Mouse (Mus musculus) myocyte (in vitro differentiated cells): ENCODE results near the gene Vangl1. TPM values are rescaled to one million over a fixed set of nuclear protein-coding genes. Genes with fewer than 3 reads are reported as not detected.

Experiments used
- H3K27me3 ChIP-seq: one replicate; pipeline ENCODE4 v1.6.1; 2011; ENCODE audit not compliant: control insufficient read depth, insufficient read depth, insufficient read length
- H3K36me3 ChIP-seq: one replicate; pipeline ENCODE4 v1.6.1; 2011; ENCODE audit not compliant: control insufficient read depth, insufficient read depth
- H3K4me2 ChIP-seq: one replicate; pipeline ENCODE4 v1.6.1; 2011; ENCODE audit warnings: low read depth, control low read depth
- H3K4me3 ChIP-seq: one replicate; pipeline ENCODE4 v1.5.1; 2011; ENCODE audit warnings: mild to moderate bottlenecking, control low read depth, moderate library complexity
- H3K79me2 ChIP-seq: one replicate; pipeline ENCODE4 v1.6.1; 2011; ENCODE audit not compliant: control insufficient read depth, insufficient read depth
- H3ac ChIP-seq: one replicate; pipeline ENCODE4 v1.6.1; 2011; ENCODE audit not compliant: control insufficient read depth, insufficient read length
- CEBPB ChIP-seq: IDR thresholded peaks from 2 replicates; pipeline ENCODE4 v1.6.1; 2011; ENCODE audit warnings: mild to moderate bottlenecking, moderate library complexity; ENCODE audit not compliant: poor library complexity, insufficient read depth, severe bottlenecking
- E2F4 ChIP-seq: IDR thresholded peaks from one replicate; pipeline ENCODE4 v1.6.1; 2011; ENCODE audit warnings: mild to moderate bottlenecking, control low read depth, moderate library complexity; ENCODE audit not compliant: insufficient read depth
- MAX ChIP-seq: IDR thresholded peaks from one replicate; pipeline ENCODE4 v1.6.1; 2011; ENCODE audit warnings: low read depth, mild to moderate bottlenecking, control low read depth
- MYOD1 ChIP-seq, 3 experiments: IDR thresholded peaks; one replicate each; pipeline ENCODE4 v1.6.1; 2011; ENCODE audit warnings: control low read depth in 2 of 3, low read depth in 2 of 3, mild to moderate bottlenecking in 2 of 3, moderate library complexity in 1 of 3; ENCODE audit not compliant: insufficient read length in 2 of 3, control insufficient read depth in 1 of 3
- MYOG ChIP-seq, 3 experiments: IDR thresholded peaks; one replicate each; pipeline ENCODE4 v1.6.1; 2011; ENCODE audit warnings: control low read depth in 2 of 3, low read depth in 2 of 3, mild to moderate bottlenecking in 2 of 3; ENCODE audit not compliant: insufficient read length in 2 of 3, control insufficient read depth in 1 of 3, insufficient read depth in 1 of 3
- POLR2A ChIP-seq: IDR thresholded peaks from one replicate; pipeline ENCODE4 v1.6.1; 2011; ENCODE audit warnings: low read depth, mild to moderate bottlenecking, control low read depth, moderate library complexity; ENCODE audit not compliant: insufficient read length
- POLR2AphosphoS2 ChIP-seq: IDR thresholded peaks from one replicate; pipeline ENCODE4 v1.6.1; 2011; ENCODE audit warnings: low read depth, control low read depth; ENCODE audit not compliant: insufficient read length
- REST ChIP-seq: IDR thresholded peaks from one replicate; pipeline ENCODE4 v1.6.1; 2011; ENCODE audit warnings: mild to moderate bottlenecking, control low read depth, moderate library complexity; ENCODE audit not compliant: insufficient read depth, insufficient read length
- SRF ChIP-seq: IDR thresholded peaks from one replicate; pipeline ENCODE4 v1.6.1; 2011; ENCODE audit warnings: low read depth; ENCODE audit not compliant: control insufficient read depth, insufficient read length
- TCF12 ChIP-seq: IDR thresholded peaks from one replicate; pipeline ENCODE4 v1.6.1; 2011; ENCODE audit warnings: mild to moderate bottlenecking, control low read depth; ENCODE audit not compliant: poor library complexity, insufficient read depth, severe bottlenecking
- TCF3 ChIP-seq: IDR thresholded peaks from one replicate; pipeline ENCODE4 v1.6.1; 2011; ENCODE audit warnings: low read depth, control low read depth; ENCODE audit not compliant: insufficient read length
- USF1 ChIP-seq: IDR thresholded peaks from one replicate; pipeline ENCODE4 v1.6.1; 2011; ENCODE audit warnings: low read depth, mild to moderate bottlenecking, control low read depth, moderate library complexity
- polyA plus RNA-seq: library from polyadenylated mRNA; unstranded; fragments of >200 nt; fragmentation: generic; extraction: Trizol; gene quantifications from one replicate; pipeline ENCODE4 v1.2.1, GENCODE M21; 2012; ENCODE audit warnings: missing spikeins

The Vangl1 gene
- polyA plus RNA-seq, 1 experiment = 21.2 TPM

DNA sequence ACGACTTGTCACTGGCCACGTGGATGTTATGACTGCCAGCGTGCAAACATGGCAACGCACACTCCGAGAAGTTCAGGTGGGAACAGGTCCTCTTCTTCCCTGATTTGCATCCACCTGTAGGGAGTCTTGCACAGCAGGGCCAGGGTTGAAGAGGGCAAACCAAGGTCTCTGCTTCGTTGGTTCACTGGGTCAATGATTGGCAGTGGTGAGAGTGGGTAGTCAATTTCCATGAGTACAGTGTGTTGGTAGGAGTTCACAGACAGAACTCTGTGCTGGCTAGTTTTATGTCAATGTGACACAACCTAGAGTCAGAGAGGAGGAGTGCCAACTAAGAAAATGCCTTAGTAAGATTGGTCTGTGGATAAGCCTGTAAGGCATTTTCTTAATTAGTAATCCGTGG is 50.4 kb downstream of the Vangl1 start:
- no peaks in the 10 kb centered on the region for H3K36me3 ChIP-seq

DNA sequence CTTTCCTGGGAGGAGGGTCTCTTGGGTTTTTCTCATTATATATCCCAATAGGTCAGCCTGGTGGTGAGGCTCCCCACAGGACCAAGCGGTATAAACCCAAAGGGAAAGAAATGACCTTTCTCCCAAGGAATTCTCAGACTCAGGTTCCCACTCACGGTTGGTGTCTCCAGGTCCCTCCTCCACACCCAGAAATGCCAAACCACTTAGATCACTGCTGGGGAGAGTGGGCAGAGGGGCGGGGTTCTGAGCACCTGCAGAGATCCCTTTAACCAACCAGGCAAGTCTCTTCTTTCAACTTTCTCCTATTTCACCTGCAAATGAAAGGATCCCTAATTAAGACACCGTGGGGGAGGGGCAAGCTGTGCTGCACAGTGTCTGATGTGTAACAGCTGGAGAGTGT is 51.6 kb downstream of the Vangl1 start:
- H3ac ChIP-seq = no peak overlapping the region
- no peaks in the 10 kb centered on the region for H3K79me2 ChIP-seq
- no peaks in the 10 kb centered on the region for H3K27me3 ChIP-seq
- TF ChIP-seq TCF3 (no peak), TCF12 (no peak), MYOG (IDR thresholded peaks at IDR 0.05; ENCODE audit: control insufficient read depth in 1 of 3, insufficient read depth in 1 of 3, insufficient read length in 2 of 3, low read depth in 2 of 3) (no peak), USF1 (no peak), CEBPB (no peak), SRF (no peak), E2F4 (no peak), MAX (no peak), POLR2A (no peak), REST (no peak), POLR2AphosphoS2 (no peak), MYOD1 (IDR thresholded peaks at IDR 0.05; ENCODE audit: control insufficient read depth in 1 of 3, insufficient read length in 2 of 3, low read depth in 2 of 3) (no peak)
- no peak overlapping the region for H3K4me2 ChIP-seq
- H3K36me3 ChIP-seq = no peaks in the 10 kb centered on the region
- no peak overlapping the region for H3K4me3 ChIP-seq

More for the DNA sequence above, 50.4 kb downstream of the Vangl1 start:
- H3ac ChIP-seq = no peak overlapping the region
- H3K4me3 ChIP-seq = no peak overlapping the region
- TF ChIP-seq POLR2AphosphoS2 (peak; percentile 59), MYOD1 (IDR thresholded peaks at IDR 0.05; ENCODE audit: control insufficient read depth in 1 of 3, insufficient read length in 2 of 3, low read depth in 2 of 3) (no peak)
- H3K79me2 ChIP-seq = no peaks in the 10 kb centered on the region
- H3K27me3 ChIP-seq = no peaks in the 10 kb centered on the region
- H3K4me2 ChIP-seq = no peak overlapping the region

DNA sequence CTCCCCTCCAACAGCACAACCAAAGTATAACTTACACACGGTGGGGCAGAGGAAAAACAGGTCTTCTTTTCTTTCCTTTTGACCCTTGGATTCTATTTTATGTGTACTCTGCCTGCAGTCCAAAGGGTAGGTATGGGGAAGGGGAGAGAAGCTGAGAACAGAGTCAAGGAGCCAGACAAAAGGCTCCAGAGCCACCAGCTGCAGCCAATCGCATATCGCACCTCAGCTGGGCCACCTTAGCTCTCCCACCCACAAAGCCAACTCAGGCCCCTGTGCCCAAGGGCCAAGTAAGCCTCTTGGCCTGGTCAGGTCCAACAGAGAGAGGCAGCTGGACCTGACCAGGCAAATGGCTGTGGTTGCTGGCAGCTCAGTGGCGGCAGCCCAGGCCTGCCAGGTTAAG is 52.0 kb downstream of the Vangl1 start:
- no peaks in the 10 kb centered on the region for H3K36me3 ChIP-seq
- H3ac ChIP-seq = no peak overlapping the region
- H3K27me3 ChIP-seq = no peaks in the 10 kb centered on the region
- H3K4me2 ChIP-seq = no peak overlapping the region
- TF ChIP-seq REST (no peak), E2F4 (no peak), POLR2AphosphoS2 (no peak), CEBPB (no peak), POLR2A (no peak), MYOD1 (IDR thresholded peaks at IDR 0.05; ENCODE audit: control insufficient read depth in 1 of 3, insufficient read length in 2 of 3, low read depth in 2 of 3) (no peak), USF1 (no peak), TCF3 (no peak), TCF12 (no peak), MYOG (IDR thresholded peaks at IDR 0.05; ENCODE audit: control insufficient read depth in 1 of 3, insufficient read depth in 1 of 3, insufficient read length in 2 of 3, low read depth in 2 of 3) (no peak), SRF (no peak), MAX (no peak)
- no peaks in the 10 kb centered on the region for H3K79me2 ChIP-seq
- no peak overlapping the region for H3K4me3 ChIP-seq

DNA sequence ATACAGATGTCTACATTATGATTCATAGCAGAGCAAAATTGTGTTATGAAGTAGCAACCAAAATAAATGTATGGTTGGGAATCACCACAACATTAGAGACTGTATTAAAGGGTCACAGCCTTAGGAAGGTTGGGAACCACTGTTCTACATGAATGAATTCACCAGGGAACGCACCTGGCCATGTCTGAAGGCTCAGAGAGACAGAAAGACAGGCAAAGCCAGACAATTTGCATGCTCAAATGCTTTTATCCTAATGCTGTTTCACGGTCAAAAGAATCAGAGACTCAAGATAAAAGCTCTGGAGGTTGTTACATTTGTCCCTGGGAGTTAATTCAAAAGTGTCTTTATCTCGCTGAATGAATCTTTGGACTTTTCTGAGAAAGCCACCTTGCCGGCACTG is 52.6 kb downstream of the Vangl1 start:
- H3K27me3 ChIP-seq = no peaks in the 10 kb centered on the region
- H3K36me3 ChIP-seq = no peaks in the 10 kb centered on the region
- H3K4me2 ChIP-seq = no peak overlapping the region
- TF ChIP-seq POLR2A (no peak), MYOG (IDR thresholded peaks at IDR 0.05; ENCODE audit: control insufficient read depth in 1 of 3, insufficient read depth in 1 of 3, insufficient read length in 2 of 3, low read depth in 2 of 3) (no peak), TCF12 (no peak), E2F4 (no peak), TCF3 (no peak), MYOD1 (IDR thresholded peaks at IDR 0.05; ENCODE audit: control insufficient read depth in 1 of 3, insufficient read length in 2 of 3, low read depth in 2 of 3) (no peak), POLR2AphosphoS2 (no peak), USF1 (no peak), REST (no peak), MAX (no peak), SRF (no peak), CEBPB (no peak)
- H3K79me2 ChIP-seq = no peaks in the 10 kb centered on the region
- H3K4me3 ChIP-seq = no peak overlapping the region
- no peak overlapping the region for H3ac ChIP-seq

DNA sequence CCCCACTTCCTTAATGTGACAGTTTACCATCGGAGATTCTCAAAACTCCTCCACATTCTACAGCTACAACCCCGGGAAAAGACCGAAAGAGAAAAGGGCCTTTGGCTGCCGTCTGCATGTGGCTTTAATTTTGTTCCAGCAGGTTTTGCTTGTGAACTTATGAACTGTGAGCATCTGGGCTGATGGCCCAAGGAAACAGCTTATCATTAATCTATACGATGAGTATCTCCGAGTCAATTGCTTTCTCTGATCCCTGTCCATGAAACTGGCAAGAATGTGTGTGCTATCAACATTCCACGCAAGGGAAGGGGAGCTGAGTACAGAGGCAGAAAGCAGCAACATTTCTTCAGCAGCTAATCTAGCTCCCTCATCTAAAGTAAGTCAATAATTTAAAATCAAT is 54.6 kb downstream of the Vangl1 start:
- Histone ChIP-seq H3K4me2 (no peak overlapping the region), H3ac (no peak overlapping the region), H3K4me3 (no peak overlapping the region), H3K36me3 (no peaks in the 10 kb centered on the region), H3K27me3 (no peaks in the 10 kb centered on the region), H3K79me2 (no peaks in the 10 kb centered on the region)
- TF ChIP-seq TCF3 (no peak), MYOG (IDR thresholded peaks at IDR 0.05; ENCODE audit: control insufficient read depth in 1 of 3, insufficient read depth in 1 of 3, insufficient read length in 2 of 3, low read depth in 2 of 3) (no peak), CEBPB (no peak), REST (no peak), SRF (no peak), TCF12 (no peak), POLR2A (no peak), MAX (no peak), MYOD1 (IDR thresholded peaks at IDR 0.05; ENCODE audit: control insufficient read depth in 1 of 3, insufficient read length in 2 of 3, low read depth in 2 of 3) (no peak), E2F4 (no peak), USF1 (no peak), POLR2AphosphoS2 (no peak)
